Mouse (Mus musculus): Measurements from ENCODE around the gene Pou2f2.

The Pou2f2 gene

GRCm38 (mm10) chr7:25155469-25156157 is 23.9 kb downstream of the Pou2f2 start:
- in situ Hi-C loops (cut with MboI; ENCODE audit: low pct_unique_long_range_greater_than_20kb in 1 of 2, low sequenced_read_pairs in 2 of 2, unreplicated experiment in 1 of 2), result no loop called here

- in situ Hi-C loops (cut with MboI; ENCODE audit: low pct_unique_long_range_greater_than_20kb in 1 of 2, low sequenced_read_pairs in 2 of 2, unreplicated experiment in 1 of 2), result no loop called here
Measured at GRCm38 (mm10) chr7:25154648-25155047, 24.9 kb downstream of the Pou2f2 start.

GRCm38 (mm10) chr7:25153841-25154240 is 25.7 kb downstream of the Pou2f2 start:
- in situ Hi-C loops (cut with MboI; ENCODE audit: low pct_unique_long_range_greater_than_20kb in 1 of 2, low sequenced_read_pairs in 2 of 2, unreplicated experiment in 1 of 2), result no loop called here

GRCm38 (mm10) chr7:25151916-25152556 is 27.5 kb downstream of the Pou2f2 start:
- in situ Hi-C loops (cut with MboI; ENCODE audit: low pct_unique_long_range_greater_than_20kb in 1 of 2, low sequenced_read_pairs in 2 of 2, unreplicated experiment in 1 of 2), result no loop called here

- in situ Hi-C loops (cut with MboI; ENCODE audit: low pct_unique_long_range_greater_than_20kb in 1 of 2, low sequenced_read_pairs in 2 of 2, unreplicated experiment in 1 of 2), result no loop called here
Measured at GRCm38 (mm10) chr7:25151009-25151408, 28.5 kb downstream of the Pou2f2 start.

GRCm38 (mm10) chr7:25150151-25150663 is 29.3 kb downstream of the Pou2f2 start:
- in situ Hi-C loops (cut with MboI; ENCODE audit: low pct_unique_long_range_greater_than_20kb in 1 of 2, low sequenced_read_pairs in 2 of 2, unreplicated experiment in 1 of 2), result no loop called here

- in situ Hi-C loops (cut with MboI; ENCODE audit: low pct_unique_long_range_greater_than_20kb in 1 of 2, low sequenced_read_pairs in 2 of 2, unreplicated experiment in 1 of 2), result loop anchor here in 1 of 2 experiments (25.0 kb wide), 1 partner anchor 466 kb away; the partner anchor contains the start of genes Dmac2 and Erich4
Measured at GRCm38 (mm10) chr7:25145896-25146295, 33.6 kb downstream of the Pou2f2 start.

GRCm38 (mm10) chr7:25141761-25142160 is 37.8 kb downstream of the Pou2f2 start:
- in situ Hi-C loops (cut with MboI; ENCODE audit: low pct_unique_long_range_greater_than_20kb in 1 of 2, low sequenced_read_pairs in 2 of 2, unreplicated experiment in 1 of 2), result loop anchor here in 1 of 2 experiments (25.0 kb wide), 1 partner anchor 471 kb away; the partner anchor contains the start of genes Dmac2 and Erich4

- in situ Hi-C loops (cut with MboI; ENCODE audit: low pct_unique_long_range_greater_than_20kb in 1 of 2, low sequenced_read_pairs in 2 of 2, unreplicated experiment in 1 of 2), result loop anchor here (10.0 to 25.0 kb wide), 3 partner anchors 47 to 475 kb away; partner anchors contain the start of genes Dmac2 (in 1 of the 2), Erich4 (in 1 of the 2) and Pafah1b3 (in 1 of the 2)
Measured at GRCm38 (mm10) chr7:25137553-25137952, 42.0 kb downstream of the Pou2f2 start.

- in situ Hi-C loops (cut with MboI; ENCODE audit: low pct_unique_long_range_greater_than_20kb in 1 of 2, low sequenced_read_pairs in 2 of 2, unreplicated experiment in 1 of 2), result loop anchor here (10.0 to 25.0 kb wide), 3 partner anchors 51 to 479 kb away; partner anchors contain the start of genes Dmac2 (in 1 of the 2), Erich4 (in 1 of the 2) and Pafah1b3 (in 1 of the 2)
Measured at GRCm38 (mm10) chr7:25133092-25134049, 46.2 kb downstream of the Pou2f2 start.

GRCm38 (mm10) chr7:25132318-25132960 is 47.1 kb downstream of the Pou2f2 start:
- in situ Hi-C loops (cut with MboI; ENCODE audit: low pct_unique_long_range_greater_than_20kb in 1 of 2, low sequenced_read_pairs in 2 of 2, unreplicated experiment in 1 of 2), result loop anchor here (10.0 to 25.0 kb wide), 3 partner anchors 52 to 480 kb away; partner anchors contain the start of genes Dmac2 (in 1 of the 2), Erich4 (in 1 of the 2) and Pafah1b3 (in 1 of the 2)

GRCm38 (mm10) chr7:25131247-25131646 is 48.3 kb downstream of the Pou2f2 start:
- in situ Hi-C loops (cut with MboI; ENCODE audit: low pct_unique_long_range_greater_than_20kb in 1 of 2, low sequenced_read_pairs in 2 of 2, unreplicated experiment in 1 of 2), result loop anchor here (10.0 to 25.0 kb wide), 3 partner anchors 54 to 481 kb away; partner anchors contain the start of genes Dmac2 (in 1 of the 2), Erich4 (in 1 of the 2) and Pafah1b3 (in 1 of the 2)

GRCm38 (mm10) chr7:25130565-25130964 is 49.0 kb downstream of the Pou2f2 start:
- in situ Hi-C loops (cut with MboI; ENCODE audit: low pct_unique_long_range_greater_than_20kb in 1 of 2, low sequenced_read_pairs in 2 of 2, unreplicated experiment in 1 of 2), result loop anchor here (10.0 to 25.0 kb wide), 3 partner anchors 54 to 482 kb away; partner anchors contain the start of genes Dmac2 (in 1 of the 2), Erich4 (in 1 of the 2) and Pafah1b3 (in 1 of the 2)

- in situ Hi-C loops (cut with MboI; ENCODE audit: low pct_unique_long_range_greater_than_20kb in 1 of 2, low sequenced_read_pairs in 2 of 2, unreplicated experiment in 1 of 2), result loop anchor here in 1 of 2 experiments (5.0 to 25.0 kb wide), 2 partner anchors 53 to 483 kb away; partner anchors contain the start of genes Dmac2 and Erich4
Measured at GRCm38 (mm10) chr7:25129390-25129979, 50.0 kb downstream of the Pou2f2 start.

GRCm38 (mm10) chr7:25127971-25128370 is 51.6 kb downstream of the Pou2f2 start:
- in situ Hi-C loops (cut with MboI; ENCODE audit: low pct_unique_long_range_greater_than_20kb in 1 of 2, low sequenced_read_pairs in 2 of 2, unreplicated experiment in 1 of 2), result loop anchor here in 1 of 2 experiments (5.0 to 25.0 kb wide), 2 partner anchors 54 to 484 kb away; partner anchors contain the start of genes Dmac2 and Erich4

- in situ Hi-C loops (cut with MboI; ENCODE audit: low pct_unique_long_range_greater_than_20kb in 1 of 2, low sequenced_read_pairs in 2 of 2, unreplicated experiment in 1 of 2), result loop anchor here in 1 of 2 experiments (5.0 to 25.0 kb wide), 2 partner anchors 57 to 487 kb away; partner anchors contain the start of genes Dmac2 and Erich4
Measured at GRCm38 (mm10) chr7:25125716-25126281, 53.7 kb downstream of the Pou2f2 start.

All from mouse embryonic stem cell (cell line).